Mouse (Mus musculus): ENCODE measurements around the gene Mmaa.

The Mmaa gene

DNA sequence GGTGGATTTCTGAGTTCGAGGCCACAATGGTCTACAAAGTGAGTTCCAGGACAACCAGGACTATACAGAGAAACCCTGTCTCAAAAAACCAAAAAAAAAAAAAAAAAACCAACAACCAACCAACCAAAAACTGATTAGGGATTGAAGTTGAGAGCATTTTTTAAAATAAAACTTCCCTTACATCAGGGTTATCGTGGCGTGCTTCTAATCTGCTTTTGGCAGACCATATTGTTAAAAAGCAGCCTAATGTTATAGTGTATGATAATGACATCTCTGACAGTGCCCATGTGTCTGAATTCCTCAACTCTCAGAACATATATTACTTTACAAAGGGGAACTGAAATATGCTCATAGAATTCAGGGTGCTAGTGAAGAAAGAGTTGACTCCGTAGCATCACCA, 6.5 kb downstream of the Mmaa start:
- no peak for DNase-seq (ENCODE audit: low spot score)

DNA sequence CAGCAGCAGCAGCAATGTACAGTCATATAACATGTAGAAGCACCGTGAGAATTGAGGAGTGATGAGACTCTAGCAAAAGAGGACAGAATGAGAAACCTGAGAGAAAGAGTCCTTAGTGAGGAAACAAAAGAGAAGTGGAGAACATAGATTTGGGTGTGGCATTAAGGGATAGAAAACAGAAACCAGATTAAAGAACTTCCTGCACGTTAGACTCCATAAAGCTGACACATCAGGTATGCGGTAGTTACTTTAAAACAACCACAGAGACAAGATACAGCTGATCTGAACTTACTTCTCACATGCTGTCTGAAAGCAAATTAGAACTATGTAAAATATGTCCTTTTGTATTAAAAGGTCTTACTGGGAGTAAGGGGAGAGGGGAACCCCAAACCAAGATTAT, 8.3 kb downstream of the Mmaa start:
- DNase-seq (ENCODE audit: low spot score): no peak

DNA sequence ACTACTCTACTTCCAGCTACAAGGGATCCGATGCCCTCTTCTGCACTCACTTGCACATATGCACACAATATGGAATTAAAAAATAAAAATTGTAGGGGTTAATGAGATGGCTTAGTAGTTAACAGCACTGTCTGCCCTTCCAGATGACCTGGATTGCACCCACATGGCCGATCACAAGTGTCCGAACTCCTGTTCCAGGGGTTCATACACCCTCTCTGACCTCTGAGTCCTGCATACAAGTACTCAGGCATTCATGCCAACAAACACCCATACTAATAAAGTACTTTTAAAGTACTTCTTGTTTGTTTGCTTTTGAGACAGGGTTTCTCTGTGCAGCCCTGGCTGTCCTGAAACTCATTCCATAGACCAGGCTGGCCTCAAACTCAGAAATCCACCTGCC, 10.1 kb downstream of the Mmaa start:
- DNase-seq (ENCODE audit: low spot score): no peak

DNA sequence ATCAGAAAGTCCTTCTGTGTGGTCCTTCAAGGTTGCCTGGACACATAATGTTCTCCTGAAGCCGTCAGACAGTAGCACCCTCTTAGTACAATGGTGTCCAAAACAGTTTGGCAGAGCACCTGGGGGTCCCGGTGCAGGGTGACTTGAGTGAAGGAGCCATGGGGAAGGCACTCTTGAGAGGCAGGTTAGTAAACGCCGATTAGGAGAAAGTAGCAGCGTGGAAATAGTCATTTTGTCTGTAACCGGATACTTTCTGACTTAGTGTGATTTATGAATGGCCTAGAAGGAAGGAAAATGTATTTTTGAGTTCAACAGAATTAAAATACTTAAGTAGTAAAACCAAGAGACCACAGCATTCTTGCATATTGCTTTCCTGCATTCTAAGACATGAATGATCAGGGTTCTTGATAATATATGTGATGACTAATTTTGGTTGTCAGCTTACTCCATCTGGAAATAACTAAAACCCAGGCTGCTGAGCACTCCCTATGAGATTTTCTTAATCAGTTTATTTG, 13.3 kb downstream of the Mmaa start:
- no peak for DNase-seq (ENCODE audit: low spot score)

DNA sequence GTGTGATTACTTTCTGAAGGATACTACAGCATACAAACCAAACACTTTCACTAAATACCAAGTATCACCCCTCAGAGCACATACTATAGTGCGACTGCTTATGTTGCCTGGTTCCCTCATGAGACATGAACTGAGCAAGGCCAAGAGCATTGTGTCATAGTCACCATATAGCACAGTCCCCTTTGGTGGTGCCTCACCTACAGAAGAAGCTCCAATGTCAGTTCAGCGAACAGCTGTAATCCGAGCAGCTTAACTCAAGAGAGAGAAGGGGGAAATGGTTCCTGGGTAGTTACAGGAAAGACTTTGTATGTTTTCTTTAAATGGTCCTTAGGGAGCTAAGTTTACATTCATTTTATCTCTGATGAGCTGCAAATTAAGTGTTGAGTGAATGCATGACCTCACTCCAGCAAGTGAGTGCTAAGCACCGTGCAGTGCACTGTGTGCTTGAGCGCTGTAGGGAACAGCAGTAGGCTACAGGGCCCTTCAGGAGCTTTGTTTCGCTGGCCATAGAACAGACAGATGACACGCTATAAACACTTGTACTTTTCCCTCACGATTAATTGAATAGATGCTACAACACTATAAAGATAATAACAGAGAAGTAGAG, 17.4 kb downstream of the Mmaa start:
- no peak for DNase-seq (ENCODE audit: low spot score)

DNA sequence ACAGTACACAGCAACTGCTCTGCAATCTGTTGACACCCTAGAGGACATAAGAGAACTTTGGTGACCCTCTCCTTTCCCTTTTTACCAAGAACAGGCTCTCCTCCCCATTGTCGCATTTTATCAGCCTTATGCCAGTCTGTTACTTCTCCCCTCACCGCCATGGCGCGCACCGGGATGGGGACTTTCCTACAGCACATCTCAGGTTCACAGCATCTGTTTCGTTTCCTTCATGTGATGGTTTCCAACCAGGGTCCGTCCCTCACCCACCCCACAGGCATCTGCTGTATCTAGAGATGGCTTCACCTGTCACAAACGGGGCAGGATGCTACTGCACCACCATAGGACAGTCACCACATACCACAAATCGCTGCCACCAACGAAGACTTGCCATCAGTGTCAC, 19.8 kb downstream of the Mmaa start:
- no peak for DNase-seq (ENCODE audit: low spot score)

DNA sequence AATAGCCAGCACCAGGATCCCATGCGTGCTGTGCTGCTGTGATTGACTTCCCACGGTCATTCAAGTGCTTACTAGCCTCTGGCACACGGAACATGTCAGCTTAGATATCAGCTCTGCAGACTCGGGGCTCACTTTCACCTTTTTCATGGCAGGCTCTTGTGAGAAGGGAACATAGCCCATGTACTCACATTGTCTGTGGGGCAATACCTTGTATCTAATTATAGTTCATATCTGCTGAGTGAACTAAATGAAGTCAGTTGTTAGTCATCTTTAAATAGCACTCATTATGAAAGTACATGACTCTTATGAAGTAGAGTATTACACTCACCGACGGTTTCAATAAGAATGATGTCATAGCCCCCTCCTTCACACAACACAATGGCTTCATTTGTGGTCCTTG, 21.0 kb downstream of the Mmaa start:
- DNase-seq (ENCODE audit: low spot score): no peak

DNA sequence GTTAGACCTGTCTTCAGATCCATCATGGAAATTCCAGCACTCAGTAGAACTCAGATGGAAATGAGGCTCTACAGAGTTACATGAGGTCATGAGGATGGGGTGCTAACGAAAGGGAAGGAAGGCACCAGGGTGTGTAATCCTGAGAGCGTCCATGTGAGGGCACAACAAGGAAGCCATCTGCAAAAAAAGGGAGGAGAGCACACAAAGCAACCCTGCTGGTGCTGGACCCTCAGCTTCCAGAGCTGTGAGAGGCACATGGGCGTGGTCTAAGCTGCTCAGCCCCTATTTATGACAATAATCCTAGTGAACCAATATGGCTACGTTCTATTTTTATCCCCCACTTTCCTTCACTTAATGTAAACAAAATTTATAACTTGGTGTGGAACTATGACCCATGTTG, 22.1 kb downstream of the Mmaa start:
- DNase-seq (ENCODE audit: low spot score): no peak

DNA sequence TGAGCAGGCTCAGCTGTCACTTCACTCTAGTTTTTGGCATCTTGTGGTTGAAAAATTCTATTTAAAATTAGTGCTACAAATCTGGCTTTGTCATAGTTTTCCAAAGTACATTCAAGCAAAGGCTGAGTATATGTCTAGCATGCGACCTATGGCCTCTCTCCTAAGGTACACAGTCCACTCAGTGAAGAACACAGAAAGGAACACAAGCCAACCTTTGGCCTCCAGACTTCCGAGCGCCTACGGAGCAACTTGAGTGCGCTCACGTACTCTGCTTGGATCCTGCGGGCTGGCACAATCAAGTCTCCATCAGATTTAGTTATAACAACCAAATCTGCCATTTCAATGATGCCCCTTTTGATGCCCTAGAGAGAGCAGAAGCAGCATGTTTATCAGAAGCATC, 25.8 kb downstream of the Mmaa start:
- DNase-seq (ENCODE audit: low spot score): no peak

DNA sequence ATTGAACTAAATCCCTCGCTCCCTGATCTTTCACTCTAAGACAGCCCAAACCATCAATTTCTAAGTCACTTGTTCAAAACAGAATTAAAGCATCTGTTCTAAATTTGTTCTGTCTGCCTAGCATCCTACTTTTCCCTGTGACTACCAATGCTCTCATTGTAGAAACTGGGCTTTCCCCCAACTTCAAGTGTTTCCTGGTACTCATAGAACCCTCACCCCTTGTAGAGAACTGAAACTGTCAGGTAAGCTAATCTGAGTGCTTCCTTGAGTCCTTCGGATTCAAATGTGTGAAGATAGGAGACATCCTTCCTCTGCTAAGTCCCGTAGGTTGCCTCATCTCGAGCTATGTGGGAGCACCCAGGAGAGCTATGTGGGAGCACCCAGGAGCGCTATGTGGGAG, 32.8 kb downstream of the Mmaa start:
- no peak for DNase-seq (ENCODE audit: low spot score)

DNA sequence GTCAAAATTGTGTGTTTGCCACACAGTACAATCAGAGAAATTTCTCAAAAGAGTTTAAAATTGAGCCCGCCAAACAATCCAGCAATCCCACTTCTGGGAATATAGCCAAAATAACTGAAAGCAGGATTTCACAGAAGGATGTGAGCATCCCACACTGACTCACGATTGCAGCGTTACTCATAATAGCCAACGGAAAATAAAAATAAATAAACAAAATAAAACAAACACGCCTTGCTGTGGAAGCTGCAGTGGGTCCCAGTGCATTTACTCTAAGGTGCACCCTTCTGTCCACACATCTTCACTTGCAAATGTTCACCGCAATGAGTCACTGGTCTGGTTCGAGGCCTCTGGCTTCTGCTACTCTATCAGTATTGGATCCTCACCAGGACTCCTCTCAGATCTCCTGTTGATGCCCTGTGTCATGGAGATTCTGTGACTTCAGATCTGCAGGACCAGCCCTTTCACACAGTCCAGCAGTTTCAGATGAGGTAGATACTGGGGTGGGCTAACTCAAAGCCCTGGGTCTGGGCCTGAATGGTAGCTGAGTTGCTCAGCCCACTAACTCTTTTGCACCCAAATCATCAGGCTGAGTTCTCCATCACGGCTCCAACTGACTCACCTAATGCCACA, 38.5 kb downstream of the Mmaa start:
- no peak for DNase-seq (ENCODE audit: low spot score)

DNA sequence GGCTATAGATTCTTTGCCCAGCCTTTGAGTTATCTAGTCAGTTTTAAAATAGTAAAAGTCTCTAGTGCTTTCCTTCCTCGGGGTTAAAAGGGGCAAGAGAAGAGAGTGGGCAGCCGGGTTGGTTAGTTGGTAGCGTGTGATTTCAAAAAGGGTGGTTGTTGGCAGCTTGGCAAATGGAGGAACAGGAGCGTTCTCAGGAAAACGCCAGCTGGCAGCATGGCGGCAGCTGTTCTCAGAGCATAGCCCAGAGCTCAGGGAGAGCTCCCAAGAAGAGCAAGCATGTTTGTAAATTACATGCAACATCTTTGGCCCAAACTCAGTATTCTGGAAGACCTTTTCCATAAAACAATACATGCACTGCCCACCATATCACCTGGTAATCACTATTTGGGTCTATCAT, 41.0 kb downstream of the Mmaa start:
- no peak for DNase-seq (ENCODE audit: low spot score)

DNA sequence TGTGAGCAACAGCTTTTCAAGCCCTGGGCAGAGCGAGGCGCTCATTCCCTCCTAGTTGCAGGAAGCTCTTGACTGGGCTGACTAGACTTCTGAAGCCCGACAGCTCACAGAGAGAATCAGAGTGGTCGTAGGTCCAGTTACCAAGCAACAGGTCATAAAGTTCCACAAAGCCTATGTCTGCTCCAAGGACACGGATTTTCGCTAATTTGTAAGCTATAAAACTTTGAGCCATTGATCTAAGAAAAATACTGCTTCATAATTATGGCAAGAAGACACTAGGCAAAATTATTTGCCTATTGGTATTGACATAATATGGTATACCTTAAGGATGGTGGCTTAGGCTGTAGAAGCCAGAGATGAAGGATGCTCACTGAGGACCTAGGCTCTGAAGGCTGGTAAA, 46.3 kb downstream of the Mmaa start, which contains the start of gene 1700011L22Rik:
1700011L22Rik (minus strand) TSS at position 101 of the 400 bp plus-strand sequence.
- no peak for DNase-seq (ENCODE audit: low spot score)

DNA sequence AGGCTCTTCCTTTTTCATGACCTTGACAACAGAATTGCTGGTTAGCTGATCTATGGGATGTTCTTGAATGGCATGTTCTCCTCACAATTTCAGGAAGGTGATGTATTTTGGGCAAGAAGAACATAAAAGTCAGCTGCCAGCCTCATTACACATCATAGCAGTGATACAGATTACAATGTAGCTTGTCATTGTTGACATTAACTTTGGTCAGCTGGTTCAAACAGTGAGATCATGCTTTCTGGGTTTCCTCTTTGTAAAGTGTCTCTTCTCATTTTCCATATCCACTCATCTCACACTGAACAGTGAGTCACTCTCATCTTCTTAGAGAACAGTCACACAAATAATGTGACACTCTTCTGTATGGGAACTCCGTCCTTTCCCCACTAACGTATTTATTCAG, 51.3 kb downstream of the Mmaa start:
- no peak for DNase-seq (ENCODE audit: low spot score)

DNA sequence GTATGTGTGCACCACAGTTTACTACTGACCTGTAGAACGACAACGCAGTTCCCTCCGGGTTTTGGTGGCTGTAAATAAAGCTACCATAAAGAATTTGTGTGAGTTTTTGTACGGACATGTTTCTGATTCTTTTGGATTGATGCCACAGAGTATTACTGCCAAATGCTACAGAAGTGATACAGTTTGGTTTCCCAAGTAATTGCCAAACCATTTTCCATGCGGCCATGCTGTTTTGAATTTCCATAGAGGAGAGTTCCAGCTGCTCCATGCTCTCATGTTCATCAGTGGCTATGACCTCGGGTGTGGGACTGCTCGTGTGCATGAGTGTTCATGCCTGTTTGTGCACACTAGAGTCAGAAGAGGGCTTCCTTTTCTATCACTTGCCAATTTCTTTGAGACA, 54.7 kb downstream of the Mmaa start:
- DNase-seq (ENCODE audit: low spot score): no peak

DNA sequence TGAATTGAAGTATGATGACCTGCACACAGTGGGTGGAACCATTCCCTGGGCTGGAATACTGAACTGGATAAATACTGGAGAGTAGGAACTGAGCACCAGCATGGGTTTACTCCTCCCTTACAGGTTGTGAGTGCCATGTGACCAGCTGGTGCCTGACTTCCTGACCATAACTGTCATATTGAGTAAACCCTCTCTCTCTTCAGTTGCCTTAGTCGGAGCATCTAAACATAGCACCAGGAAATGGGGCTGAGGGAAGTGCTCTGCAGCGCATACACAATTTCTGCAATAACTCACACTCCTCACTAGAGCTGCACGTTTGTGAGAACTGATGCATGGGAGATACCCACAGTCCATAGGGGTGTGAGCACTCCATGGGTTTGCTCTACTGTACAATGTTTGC, 55.4 kb downstream of the Mmaa start:
- DNase-seq (ENCODE audit: low spot score): no peak

DNA sequence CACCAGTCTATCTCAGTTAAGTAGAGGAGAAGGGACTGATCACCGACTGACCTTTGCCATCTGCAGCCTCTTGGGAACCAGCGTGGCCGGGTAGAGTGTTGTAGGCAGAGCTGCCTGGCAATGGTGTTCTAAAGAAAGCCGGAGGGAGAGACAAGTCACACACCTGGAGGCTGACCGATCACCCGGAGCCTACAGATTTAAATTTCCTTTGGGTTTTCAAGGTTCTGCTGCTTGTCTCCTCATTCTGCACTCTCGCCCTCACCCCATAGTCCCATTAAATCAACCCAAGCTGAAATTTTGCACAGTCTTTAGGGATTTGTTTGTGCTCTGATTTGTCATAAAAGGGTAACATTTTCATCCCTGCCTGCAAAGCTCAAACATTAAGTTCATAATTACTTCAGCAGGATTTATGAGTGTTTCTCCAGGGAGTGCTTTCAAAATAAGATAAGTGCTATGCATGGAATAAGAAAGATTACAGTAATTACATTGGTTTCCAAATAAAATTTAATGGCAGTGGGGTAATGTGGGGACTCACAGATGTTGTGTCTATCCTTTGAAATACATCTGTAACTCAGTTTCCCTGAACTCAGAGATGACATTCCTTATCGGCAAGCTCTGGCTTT, 65.4 kb downstream of the Mmaa start:
- no peak for DNase-seq (ENCODE audit: low spot score)

DNA sequence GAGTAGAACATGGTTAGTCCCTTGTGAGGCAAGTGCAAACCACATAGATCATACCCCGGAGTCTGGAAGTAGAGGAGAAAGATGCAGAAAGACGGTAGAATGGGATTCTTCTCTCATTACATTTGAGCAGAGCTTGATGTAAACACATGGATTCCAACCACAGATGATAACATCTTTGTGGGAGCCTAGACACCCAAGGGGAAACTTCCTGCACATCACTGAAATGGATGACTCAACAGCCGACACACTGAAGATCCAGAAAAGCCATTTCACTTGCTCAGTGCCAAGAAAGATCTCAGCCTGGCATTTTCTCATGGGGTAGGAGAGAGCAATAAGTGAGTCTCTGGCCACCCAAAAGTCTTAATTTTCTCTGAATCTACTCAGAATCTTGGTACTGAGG, 66.8 kb downstream of the Mmaa start:
- DNase-seq (ENCODE audit: low spot score): no peak

DNA sequence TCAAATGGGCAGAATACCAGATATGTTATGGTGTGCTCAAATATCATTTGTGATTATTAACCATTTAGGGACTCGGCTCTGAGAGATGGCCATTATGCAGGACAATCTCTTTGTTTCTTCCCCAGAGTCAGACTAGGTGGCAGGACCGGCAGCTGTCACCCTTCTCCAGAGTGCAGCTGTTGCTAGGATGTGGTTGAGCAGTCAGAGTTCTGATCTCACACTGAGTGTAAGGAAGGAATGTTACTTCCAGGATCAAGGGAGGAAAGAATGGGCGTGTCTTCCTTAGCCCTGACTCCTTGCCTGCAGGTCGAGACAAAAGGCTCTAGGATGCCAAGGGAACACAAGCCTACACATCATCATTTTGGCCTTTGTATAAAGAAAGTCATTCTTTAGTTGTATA, 67.5 kb downstream of the Mmaa start:
- DNase-seq (ENCODE audit: low spot score): no peak

DNA sequence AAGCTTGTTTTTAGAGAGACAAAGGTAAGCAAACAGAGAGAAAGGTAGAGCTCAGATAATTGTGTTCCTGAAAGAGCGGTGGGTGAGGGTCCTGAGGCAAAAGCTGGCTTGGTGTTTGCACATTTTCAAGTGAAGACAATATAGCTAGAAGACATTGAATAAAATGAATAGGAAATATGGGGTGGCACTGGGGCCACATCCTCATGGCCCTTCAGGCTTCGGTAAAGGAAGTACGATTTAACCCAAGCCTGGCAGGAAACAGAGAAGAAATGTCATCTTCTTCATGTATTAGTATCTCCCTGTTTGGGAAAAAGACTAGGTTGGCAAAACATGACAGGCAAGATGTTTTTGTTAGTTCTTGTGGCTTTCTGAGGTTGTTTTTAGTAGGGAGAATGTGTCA, 68.7 kb downstream of the Mmaa start:
- DNase-seq (ENCODE audit: low spot score): no peak

DNA sequence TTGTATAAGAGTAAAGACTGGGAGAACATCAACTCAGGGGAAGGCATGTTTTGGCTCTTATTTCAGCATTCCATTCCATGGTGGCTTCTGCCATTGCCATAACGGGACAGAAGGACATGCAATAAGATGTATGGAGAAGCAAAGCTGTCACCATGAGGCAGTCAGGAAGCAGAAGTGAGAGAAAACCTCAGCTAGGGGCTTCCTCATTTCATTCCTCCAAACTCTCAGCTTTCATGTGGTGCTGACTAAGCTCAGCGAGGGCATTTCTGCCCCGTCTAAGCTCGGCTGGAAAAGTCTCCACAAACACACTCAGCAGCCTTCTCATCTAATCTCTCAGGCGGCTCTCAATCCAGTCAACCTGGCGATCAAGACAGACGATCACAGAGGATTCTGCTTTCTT, 69.2 kb downstream of the Mmaa start:
- DNase-seq (ENCODE audit: low spot score): no peak

DNA sequence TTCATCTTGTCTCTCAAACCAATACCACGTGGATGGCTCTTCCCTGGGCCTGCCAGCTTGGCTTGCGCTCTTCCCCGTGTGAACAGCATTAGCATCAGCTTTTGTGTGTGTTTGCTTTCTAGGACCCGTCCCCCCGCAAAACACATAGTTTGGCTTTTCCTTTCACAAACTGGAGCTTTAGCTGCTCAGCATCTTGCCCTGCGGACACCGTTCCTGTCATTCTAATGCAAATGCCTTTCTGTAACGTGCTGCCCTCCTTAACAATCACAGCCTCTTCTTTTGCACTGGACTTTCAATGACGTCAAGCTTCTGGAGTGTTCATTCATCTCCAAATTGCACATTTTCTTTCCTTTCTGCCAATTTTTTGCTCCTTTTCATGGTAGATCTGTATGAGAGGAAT, 70.4 kb downstream of the Mmaa start:
- no peak for DNase-seq (ENCODE audit: low spot score)

DNA sequence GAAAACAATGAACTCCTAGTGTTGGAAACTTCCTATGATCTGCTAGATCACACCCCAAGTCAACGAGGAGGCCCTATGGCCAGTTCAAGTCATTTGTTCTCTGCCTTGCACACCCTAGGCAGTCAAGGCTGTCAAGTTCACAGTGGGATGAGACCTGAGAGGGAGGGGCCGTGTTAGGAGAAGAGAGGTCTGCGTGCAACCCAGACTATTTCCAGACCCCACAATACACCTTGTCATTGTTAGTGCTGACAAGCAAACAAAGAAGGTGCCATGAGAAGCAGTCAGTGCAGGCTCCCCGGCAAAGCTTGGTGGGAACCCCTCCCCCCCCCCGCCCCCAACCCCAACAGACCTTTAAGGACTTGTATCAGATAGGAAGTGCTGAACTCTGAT, 72.0 kb downstream of the Mmaa start:
- no peak for DNase-seq (ENCODE audit: low spot score)

Data from ovary, adult 18-20 months (tissue).